Mouse (Mus musculus) liver, postnatal 0 days (tissue): ENCODE data around the gene Rsph9.

ENCODE experiments used
- CTCF ChIP-seq: sonication (generic); IDR thresholded peaks from 2 replicates; pipeline ENCODE4 v1.5.1; 2016; ENCODE audit warnings: antibody characterized with exemption, low read depth
- EP300 ChIP-seq: IDR thresholded peaks from 2 replicates; pipeline ENCODE4 v1.6.1; 2016; ENCODE audit warnings: antibody characterized with exemption, low read depth, mild to moderate bottlenecking

GRCm38 (mm10) chr17:46079037-46079436, 65.0 kb downstream of the Rsph9 start:
- TF ChIP-seq CTCF = peak; percentile 35; the same call in 1 of the 2 replicates
- TF ChIP-seq EP300 = no peak
